Mouse (Mus musculus) cerebellum, postnatal 4 days (tissue): ENCODE results near the gene H2-Eb2.

Experiments
- DNase-seq, 2 experiments: peaks; one replicate each; pipeline ENCODE4 v3.0.0; 2022; ENCODE audit warnings: low spot score in 2 of 2, mixed read lengths in 1 of 2

H2-Eb2 gene

DNA sequence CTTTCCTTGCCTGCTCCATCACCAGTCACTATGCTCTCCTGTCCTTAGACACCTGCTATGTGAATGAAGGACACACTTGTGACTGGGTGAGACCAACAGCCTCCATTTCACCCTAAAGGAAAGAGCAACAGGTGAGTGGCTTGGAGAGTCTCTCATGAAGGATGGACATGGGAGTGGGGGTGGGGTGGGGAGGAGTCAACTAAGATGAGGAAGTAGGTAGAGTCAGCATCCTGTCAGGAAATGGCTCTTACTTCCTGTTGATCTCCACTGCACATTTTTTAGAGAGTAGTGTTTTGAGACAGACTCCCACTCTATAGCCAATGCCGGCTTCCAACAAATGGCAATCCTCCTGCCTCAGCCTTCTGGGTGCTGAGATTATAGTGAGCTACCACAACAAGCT, 29.5 kb downstream of the H2-Eb2 start:
- DNase-seq = no peak

- DNase-seq = no peak
These were observed 37.6 kb downstream of the H2-Eb2 start for GRCm38 (mm10) chr17:34362954-34363546.

DNA sequence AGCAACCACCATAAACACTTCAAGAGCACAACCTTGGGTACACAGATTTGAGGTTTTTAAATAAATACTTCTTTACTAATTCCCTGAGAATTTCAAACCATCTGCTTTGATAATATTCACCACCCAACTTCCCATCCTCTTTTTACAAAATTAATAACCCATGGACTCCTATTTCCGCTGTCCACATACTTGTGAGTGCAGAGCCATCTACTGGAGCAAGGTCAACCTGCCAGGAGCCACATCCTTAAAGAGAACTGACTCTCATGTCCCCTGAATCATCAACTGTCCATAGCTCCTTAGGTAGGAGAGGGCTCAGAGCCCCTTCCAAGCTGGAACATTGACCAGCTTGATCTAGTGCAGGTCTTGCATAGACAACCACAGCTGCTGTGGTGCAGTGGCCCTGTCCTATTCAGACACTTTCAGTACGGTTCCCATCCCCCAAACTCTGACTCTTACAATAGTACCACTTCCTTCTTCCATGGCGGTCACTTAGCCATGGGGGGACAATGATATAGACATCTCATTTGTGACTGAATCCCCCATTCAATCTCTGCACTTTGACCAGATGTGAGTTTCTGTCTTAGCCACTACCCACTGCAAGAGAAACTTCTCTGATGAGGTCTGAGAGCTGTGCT, 38.3 kb downstream of the H2-Eb2 start:
- no peak for DNase-seq

DNA sequence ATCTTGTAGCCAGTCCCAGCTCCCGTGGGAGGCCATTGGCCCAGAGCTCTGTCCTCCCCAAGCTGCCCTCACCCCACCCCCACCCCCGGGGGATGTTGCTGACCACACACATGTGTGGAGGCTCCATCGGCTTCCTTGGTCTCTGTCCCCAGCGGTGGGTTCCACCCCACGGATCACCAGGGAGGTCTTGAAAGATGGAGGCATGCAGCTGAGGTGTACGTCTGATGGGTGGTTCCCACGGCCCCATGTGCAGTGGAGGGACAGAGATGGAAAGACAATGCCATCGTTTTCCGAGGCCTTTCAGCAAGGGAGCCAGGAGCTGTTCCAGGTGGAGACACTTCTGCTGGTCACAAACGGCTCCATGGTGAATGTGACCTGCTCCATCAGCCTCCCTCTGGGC, 39.6 kb downstream of the H2-Eb2 start:
- DNase-seq = no peak

DNA sequence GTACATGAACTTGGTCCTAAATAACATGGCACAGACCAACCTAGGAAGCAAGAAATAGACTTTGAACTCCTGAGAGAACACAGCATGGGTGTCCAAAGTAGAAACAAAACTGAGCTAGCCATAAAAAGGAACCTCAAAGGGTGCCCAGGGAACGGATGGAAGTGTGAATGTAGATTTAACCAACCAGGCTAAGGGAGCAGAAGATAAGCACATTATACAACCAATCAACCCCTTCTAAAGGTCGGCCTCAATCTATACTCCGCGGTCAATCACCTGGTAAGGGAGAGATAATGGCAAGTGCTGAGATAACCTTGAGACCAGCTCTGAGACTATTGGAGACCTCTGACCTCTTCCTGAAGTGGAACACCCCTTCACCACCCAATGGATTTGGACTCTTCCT, 45.1 kb downstream of the H2-Eb2 start:
- DNase-seq = no peak

- no peak for DNase-seq
These were observed 47.7 kb downstream of the H2-Eb2 start for GRCm38 (mm10) chr17:34373055-34373709.

DNA sequence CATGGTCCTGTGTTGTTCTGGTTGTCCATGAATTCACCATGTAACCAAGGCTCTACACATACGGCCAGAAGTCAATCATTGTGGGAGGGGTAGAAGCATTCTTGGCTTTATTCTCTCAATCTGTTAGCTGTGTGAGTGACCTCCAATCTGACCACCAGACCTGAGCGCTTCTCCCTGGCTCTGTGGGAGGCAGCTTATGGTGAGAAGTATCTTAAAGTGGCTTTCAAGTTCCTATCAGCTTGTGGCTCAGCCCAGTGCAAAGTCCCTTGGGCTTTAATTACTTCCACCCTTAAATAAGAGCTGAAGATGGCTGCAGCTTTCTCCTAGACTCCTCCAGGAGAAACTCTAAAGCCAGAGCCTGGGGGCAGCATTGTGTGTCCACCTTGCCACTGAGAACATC, 51.4 kb downstream of the H2-Eb2 start, which contains the start of gene Btnl1:
Gene Btnl1 (plus strand): TSS at position 286 of the 400 bp plus-strand sequence.
- DNase-seq = no peak

DNA sequence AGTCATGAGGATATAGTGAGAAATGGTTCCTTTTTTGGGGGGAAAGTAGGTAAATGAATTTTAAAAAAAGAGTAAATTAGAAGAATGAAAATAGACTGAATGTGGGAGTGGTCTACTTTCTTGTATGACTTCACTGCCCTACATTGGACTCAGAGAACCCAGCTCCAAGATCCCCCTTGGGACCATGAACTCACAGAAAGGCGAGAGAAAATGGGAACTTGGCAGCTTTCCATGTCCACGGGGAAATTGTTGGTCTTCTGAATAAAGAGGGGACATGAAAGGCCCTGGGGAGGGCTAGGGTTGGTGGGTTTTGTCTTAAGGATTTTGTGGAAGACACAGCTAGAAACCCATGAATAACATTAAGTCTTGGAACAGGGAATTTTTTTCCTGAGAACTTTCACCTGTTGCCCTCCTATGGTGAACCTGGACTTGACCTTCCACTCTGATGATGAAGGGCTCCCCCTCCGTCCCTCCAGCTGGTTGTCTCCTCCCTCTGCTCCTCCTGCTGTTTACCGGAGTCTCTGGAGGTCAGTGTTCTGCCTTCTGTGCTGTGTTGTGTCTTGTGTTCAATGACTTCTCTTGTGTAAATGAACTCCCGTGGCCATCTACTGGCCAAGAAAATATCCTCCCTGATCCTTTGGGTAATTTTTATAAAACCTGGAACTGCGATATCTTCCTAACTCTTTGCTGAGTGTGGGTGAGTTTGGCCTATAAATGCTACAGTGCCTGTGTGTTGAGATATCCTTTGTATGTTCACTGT, 52.2 kb downstream of the H2-Eb2 start:
- DNase-seq = no peak

DNA sequence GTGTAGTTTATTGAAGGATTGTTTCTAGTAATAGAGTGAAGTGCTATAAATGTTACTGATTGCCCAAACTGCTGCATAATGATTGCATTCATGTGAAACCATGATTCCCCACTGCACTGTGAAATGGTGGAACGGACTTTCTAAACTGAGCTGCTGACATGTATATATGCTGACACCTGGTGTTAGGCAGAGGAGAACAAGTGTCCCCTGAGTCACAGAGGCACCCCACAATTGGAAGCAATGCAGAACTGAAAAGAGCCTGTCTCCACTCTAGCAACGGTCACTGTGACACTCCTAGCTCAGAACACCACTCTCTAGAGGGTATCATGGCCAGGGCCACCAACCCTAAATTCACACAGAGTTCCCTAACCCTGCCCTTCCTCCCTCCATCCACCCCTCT, 53.3 kb downstream of the H2-Eb2 start:
- no peak for DNase-seq

DNA sequence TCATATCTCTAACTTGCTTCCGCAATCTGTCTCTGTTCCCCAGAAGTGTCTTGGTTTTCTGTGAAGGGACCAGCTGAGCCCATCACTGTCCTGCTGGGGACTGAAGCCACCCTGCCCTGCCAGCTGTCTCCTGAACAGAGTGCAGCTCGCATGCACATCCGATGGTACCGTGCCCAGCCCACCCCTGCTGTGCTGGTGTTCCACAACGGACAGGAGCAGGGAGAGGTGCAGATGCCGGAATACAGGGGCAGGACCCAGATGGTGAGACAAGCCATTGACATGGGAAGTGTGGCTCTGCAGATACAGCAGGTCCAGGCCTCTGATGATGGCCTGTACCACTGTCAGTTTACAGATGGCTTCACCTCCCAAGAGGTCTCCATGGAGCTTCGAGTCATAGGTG, 54.0 kb downstream of the H2-Eb2 start:
- peak in 1 of 2 experiments; percentile 34 for DNase-seq

DNA sequence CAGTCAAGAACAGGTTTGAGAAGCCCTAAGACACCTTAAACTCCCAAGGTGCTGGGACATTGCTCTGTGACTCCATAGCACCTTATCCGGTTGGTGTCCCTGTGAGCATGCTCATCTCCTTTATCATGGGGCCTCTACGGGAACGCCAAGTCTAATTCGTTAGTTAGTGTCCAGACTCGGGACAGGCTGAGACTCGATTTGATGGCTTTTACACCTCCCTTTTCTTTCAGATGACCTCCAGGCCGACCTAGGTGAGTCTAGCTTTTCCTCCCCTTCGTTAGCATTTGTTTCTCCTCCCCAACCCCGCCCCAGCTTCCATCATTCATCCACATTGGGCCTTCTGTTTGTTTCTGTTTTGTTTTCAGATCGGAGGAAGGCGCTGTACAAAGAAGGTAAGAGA, 56.4 kb downstream of the H2-Eb2 start:
- no peak for DNase-seq

- no peak for DNase-seq
These were observed 57.7 kb downstream of the H2-Eb2 start for GRCm38 (mm10) chr17:34383212-34383611.

DNA sequence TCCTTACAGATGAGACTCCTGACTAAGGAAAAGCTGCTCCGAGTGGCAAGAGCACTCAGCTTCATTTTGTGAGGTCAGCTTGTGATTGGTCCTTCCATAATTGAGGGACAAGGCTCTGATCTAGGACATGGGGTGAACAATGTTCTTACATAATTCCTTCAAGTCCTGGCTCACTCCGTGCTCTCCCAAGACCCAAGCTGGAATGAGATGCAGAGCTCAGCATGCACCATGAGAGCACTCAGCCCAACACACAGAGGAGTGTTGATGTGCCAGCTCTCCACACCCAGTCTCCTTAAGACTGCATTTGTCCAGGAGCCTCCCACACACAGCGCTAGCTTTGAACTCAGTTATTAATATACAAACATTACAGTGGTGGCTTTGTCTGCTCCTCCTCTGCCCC, 59.2 kb downstream of the H2-Eb2 start:
- DNase-seq = no peak

- DNase-seq = no peak
These were observed 61.2 kb downstream of the H2-Eb2 start for GRCm38 (mm10) chr17:34386656-34387055.

DNA sequence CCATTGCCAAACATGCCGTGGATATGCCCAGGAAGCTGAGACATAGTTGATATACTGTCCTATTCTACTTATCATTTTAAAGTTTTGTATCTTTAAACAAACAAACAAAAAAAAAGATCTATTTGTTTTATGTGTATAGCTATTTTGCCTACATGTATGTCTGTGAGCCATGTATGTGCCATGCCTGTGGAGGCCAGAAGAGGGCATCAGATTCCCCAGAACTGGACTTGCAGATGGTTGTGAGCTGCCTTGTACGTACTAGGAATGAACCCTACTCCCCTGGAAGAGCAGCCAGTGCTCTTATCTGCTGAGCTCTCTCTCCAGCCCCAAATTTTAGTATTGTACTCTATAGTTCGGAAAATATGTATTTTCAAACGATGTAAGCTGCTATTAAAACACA, 63.0 kb downstream of the H2-Eb2 start:
- peak in 1 of 2 experiments; percentile 33 for DNase-seq
